Mouse (Mus musculus): ENCODE data around the gene Pigg. TPM values are rescaled to one million over a fixed set of nuclear protein-coding genes. Genes with fewer than 3 reads are reported as not detected.
"Not testable (repeated sequence)": the region's sequence is repeated elsewhere in the genome, so short reads cannot be mapped to it uniquely, and the experiment has no call there.

Gene Pigg
- polyA plus RNA-seq (2015; fragmentation: Nextera tagmentation; extraction: Ambion mirVana): 4.6 and 6.4 TPM in 2 replicates

GRCm38 (mm10) chr5:108312224-108313064 is at the start of gene Pigg:
Pigg (plus strand) TSS chr5:108312609.
- under 1% methylated on average over 53 of the region's 57 CpGs for WGBS
- DNase-seq (ENCODE audit: low spot score) (peak; percentile 95), ATAC-seq (peak; percentile 99)
- TF ChIP-seq EP300 (IDR thresholded peaks at IDR 0.05): no peak
- TF ChIP-seq CTCF (IDR thresholded peaks at IDR 0.05): peak; percentile 35
- Histone ChIP-seq H3K4me2 (replicated peaks; ENCODE audit: low read depth, low read length) (peak within 1 kb of the TSS; percentile 85), H3K27ac (ENCODE audit: low read length) (peak within 1 kb of the TSS; percentile 85), H3K36me3 (ENCODE audit: insufficient read depth, low read length) (no peaks in the 10 kb centered on the region), H3K4me1 (ENCODE audit: insufficient read depth, low read depth, low read length) (peaks cover 4% of the 10 kb centered on the region; the same call in 1 of the 2 replicates), H3K9me3 (ENCODE audit: low read length) (no peaks in the 10 kb centered on the region), H3K4me3 (ENCODE audit: low read depth, low read length) (peak within 1 kb of the TSS; percentile 78), H3K27me3 (replicated peaks; ENCODE audit: insufficient read depth, low read length) (no peaks in the 10 kb centered on the region), H3K9ac (replicated peaks; ENCODE audit: low read depth) (peak within 1 kb of the TSS; percentile 77)

GRCm38 (mm10) chr5:108262722-108263121 is 49.7 kb upstream of the Pigg start:
- Histone ChIP-seq H3K36me3 (ENCODE audit: insufficient read depth, low read length) (no peaks in the 10 kb centered on the region), H3K9ac (replicated peaks; ENCODE audit: low read depth) (no peak overlapping the region), H3K4me3 (ENCODE audit: low read depth, low read length) (no peak overlapping the region), H3K4me1 (ENCODE audit: insufficient read depth, low read depth, low read length) (no peaks in the 10 kb centered on the region), H3K27me3 (replicated peaks; ENCODE audit: insufficient read depth, low read length) (no peaks in the 10 kb centered on the region), H3K9me3 (ENCODE audit: low read length) (no peaks in the 10 kb centered on the region), H3K4me2 (replicated peaks; ENCODE audit: low read depth, low read length) (no peak overlapping the region), H3K27ac (ENCODE audit: low read length) (no peak overlapping the region)
- ATAC-seq: no peak
- 23% methylated on average over 4 of the region's 4 CpGs for WGBS
- DNase-seq (ENCODE audit: low spot score): no peak
- TF ChIP-seq CTCF (IDR thresholded peaks at IDR 0.05) (no peak), EP300 (IDR thresholded peaks at IDR 0.05) (no peak)

- H3K4me3 ChIP-seq (ENCODE audit: low read depth, low read length); H3K4me1 ChIP-seq (ENCODE audit: insufficient read depth, low read depth, low read length); H3K9me3 ChIP-seq (ENCODE audit: low read length); DNase-seq (ENCODE audit: low spot score); H3K36me3 ChIP-seq (ENCODE audit: insufficient read depth, low read length); ATAC-seq; H3K9ac ChIP-seq (replicated peaks; ENCODE audit: low read depth); H3K4me2 ChIP-seq (replicated peaks; ENCODE audit: low read depth, low read length); H3K27me3 ChIP-seq (replicated peaks; ENCODE audit: insufficient read depth, low read length); H3K27ac ChIP-seq (ENCODE audit: low read length): not testable (repeated sequence)
- 70% methylated on average over 1 of the region's 1 CpGs for WGBS
These were observed 48.6 kb upstream of the Pigg start for GRCm38 (mm10) chr5:108263785-108264184.

- no peak for DNase-seq (ENCODE audit: low spot score)
- TF ChIP-seq EP300 (IDR thresholded peaks at IDR 0.05) (no peak), CTCF (IDR thresholded peaks at IDR 0.05) (no peak)
- Histone ChIP-seq H3K9ac (replicated peaks; ENCODE audit: low read depth) (no peak overlapping the region), H3K27ac (ENCODE audit: low read length) (no peak overlapping the region), H3K4me2 (replicated peaks; ENCODE audit: low read depth, low read length) (no peak overlapping the region), H3K4me3 (ENCODE audit: low read depth, low read length) (no peak overlapping the region), H3K4me1 (ENCODE audit: insufficient read depth, low read depth, low read length) (no peaks in the 10 kb centered on the region), H3K27me3 (replicated peaks; ENCODE audit: insufficient read depth, low read length) (no peaks in the 10 kb centered on the region), H3K36me3 (ENCODE audit: insufficient read depth, low read length) (no peaks in the 10 kb centered on the region), H3K9me3 (ENCODE audit: low read length) (no peaks in the 10 kb centered on the region)
- ATAC-seq: no peak
These were observed 45.4 kb upstream of the Pigg start for GRCm38 (mm10) chr5:108266990-108267389.

GRCm38 (mm10) chr5:108268127-108269062 is 44.0 kb upstream of the Pigg start, which contains the start of gene Dr1:
Dr1 (plus strand) TSS chr5:108268897.
- H3K4me2 ChIP-seq (replicated peaks; ENCODE audit: low read depth, low read length): peak within 1 kb of the TSS; percentile 84
- no peaks in the 10 kb centered on the region for H3K27me3 ChIP-seq (replicated peaks; ENCODE audit: insufficient read depth, low read length)
- peak within 1 kb of the TSS; percentile 90 for H3K4me3 ChIP-seq (ENCODE audit: low read depth, low read length)
- H3K36me3 ChIP-seq (ENCODE audit: insufficient read depth, low read length): no peaks in the 10 kb centered on the region
- ATAC-seq (peak; percentile 98), DNase-seq (ENCODE audit: low spot score) (peak; percentile 97)
- no peak for TF ChIP-seq CTCF (IDR thresholded peaks at IDR 0.05)
- TF ChIP-seq EP300 (IDR thresholded peaks at IDR 0.05): no peak
- WGBS: 3% methylated on average over 34 of the region's 55 CpGs
- H3K27ac ChIP-seq (ENCODE audit: low read length): peak within 1 kb of the TSS; percentile 90
- H3K9ac ChIP-seq (replicated peaks; ENCODE audit: low read depth): peak within 1 kb of the TSS; percentile 86
- no peaks in the 10 kb centered on the region for H3K4me1 ChIP-seq (ENCODE audit: insufficient read depth, low read depth, low read length)
- H3K9me3 ChIP-seq (ENCODE audit: low read length): no peaks in the 10 kb centered on the region

Measured in lung, postnatal 0 days (tissue).